Mouse (Mus musculus): ENCODE results near the gene Snd1.

GRCm38 (mm10) chr6:28834046-28834445 is 359.1 kb downstream of the Snd1 start:
- TF ChIP-seq GATA1 (IDR thresholded peaks at IDR 0.05; ENCODE audit: borderline replicate concordance, low read length) = no peak
- no peak for TF ChIP-seq FLI1 (IDR thresholded peaks at IDR 0.05; ENCODE audit: low read length)
